Mouse (Mus musculus) hindlimb bud, embryonic 11.5 days (tissue): ENCODE measurements around the gene Zpr1.
"Not testable (repeated sequence)": the region's sequence is repeated elsewhere in the genome, so short reads cannot be mapped to it uniquely, and the experiment has no call there.

ENCODE experiments used
- DNase-seq: peaks from one replicate; pipeline ENCODE4 v3.0.0-alpha.2; 2012; ENCODE audit warnings: low read depth, low spot score; ENCODE audit errors: extremely low spot score

The Zpr1 gene

GRCm38 (mm10) chr9:46259111-46259510 is 13.8 kb upstream of the Zpr1 start:
- no peak for DNase-seq

DNA sequence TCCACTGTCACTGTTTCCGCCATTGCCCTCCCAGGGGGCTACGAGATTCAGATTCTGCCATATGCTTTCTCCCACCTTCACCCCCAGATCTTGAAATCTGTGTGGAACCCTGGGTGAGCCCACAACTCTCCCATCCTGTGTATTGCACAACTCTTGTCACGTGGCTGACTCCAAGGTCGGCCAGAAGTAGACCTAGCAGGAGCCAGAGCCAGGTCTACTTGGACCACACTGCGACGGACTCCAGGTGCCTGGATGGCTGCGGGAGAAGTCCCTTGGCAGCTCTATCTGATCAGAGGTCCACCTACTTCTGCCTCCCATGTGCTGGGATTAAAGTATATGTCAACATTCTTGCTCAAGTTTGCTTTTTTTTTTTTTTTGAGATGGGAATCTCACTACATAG is 11.7 kb upstream of the Zpr1 start:
- DNase-seq: no peak

GRCm38 (mm10) chr9:46268343-46268873 is 4.5 kb upstream of the Zpr1 start, which contains the start of gene Apoa5:
Gene Apoa5, plus strand, starts transcription at chr9:46268633.
- no peak for DNase-seq

DNA sequence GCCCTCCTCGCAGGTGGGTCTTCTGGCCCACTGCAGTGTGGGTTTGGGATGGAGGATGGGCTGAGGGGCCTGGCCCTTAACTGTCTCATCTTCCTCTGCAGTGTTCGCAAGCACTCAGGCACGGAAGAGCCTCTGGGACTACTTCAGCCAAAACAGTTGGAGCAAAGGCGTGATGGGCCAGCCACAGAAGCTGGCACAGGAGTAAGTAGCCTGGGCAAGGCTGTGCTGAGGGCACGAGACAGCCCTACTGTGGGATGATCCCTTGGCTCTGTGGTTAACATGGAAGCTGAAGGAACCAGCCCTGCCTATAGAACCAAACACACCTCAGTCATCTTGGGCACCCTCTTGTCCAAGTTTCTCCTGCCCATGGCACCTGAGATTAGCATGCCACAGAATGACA is 3.7 kb upstream of the Zpr1 start:
- no peak for DNase-seq

- no peak for DNase-seq
These were observed 2.1 kb upstream of the Zpr1 start for GRCm38 (mm10) chr9:46270782-46271181.

- no peak for DNase-seq
These were observed 794 bp upstream of the Zpr1 start for GRCm38 (mm10) chr9:46272070-46272469.

DNA sequence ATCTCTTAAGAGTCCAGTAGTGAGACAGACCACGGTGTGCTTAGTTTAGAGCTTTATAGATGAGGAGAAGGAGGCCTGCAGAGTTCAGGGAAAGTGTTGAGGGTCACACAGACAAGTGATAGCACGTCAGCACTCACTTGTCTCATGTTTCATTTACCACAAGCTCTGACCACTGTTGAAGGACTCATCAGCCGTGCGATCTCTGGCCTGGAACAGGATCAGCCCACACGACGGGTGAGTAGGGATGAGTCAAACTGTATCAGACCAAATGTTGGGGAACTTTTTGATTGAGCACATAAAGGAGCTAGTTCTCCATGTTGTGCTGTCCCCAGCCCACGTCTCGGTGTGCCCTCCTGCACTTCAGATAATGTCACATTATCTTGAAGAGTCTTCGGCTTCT is 1.6 kb downstream of the Zpr1 start:
- DNase-seq: no peak

GRCm38 (mm10) chr9:46282631-46283436 is 10.0 kb downstream of the Zpr1 start, which contains the start of gene Bud13:
Gene Bud13, plus strand, starts transcription at chr9:46283008.
- peak; percentile 84 for DNase-seq

GRCm38 (mm10) chr9:46298381-46298780 is 25.5 kb downstream of the Zpr1 start:
- DNase-seq: no peak

DNA sequence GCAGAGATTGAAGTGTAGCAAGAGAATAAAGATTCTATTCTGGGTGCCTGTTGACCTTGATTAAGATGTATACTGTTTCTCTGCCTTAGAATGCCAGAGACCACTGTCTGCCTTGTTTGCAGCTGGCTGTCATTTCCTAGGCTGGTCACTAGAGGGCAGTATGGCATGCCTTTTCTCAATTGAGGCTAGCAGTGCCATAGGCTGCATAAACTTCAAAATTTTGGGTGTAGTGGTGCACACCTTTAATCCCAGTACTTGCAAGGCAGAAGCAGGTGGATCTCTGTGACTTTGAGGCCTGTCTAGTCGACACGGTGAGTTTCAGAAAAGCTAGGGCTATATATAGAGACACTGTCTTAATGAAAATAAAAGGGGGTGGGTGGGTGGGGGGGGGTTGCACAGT is 29.3 kb downstream of the Zpr1 start:
- no peak for DNase-seq

DNA sequence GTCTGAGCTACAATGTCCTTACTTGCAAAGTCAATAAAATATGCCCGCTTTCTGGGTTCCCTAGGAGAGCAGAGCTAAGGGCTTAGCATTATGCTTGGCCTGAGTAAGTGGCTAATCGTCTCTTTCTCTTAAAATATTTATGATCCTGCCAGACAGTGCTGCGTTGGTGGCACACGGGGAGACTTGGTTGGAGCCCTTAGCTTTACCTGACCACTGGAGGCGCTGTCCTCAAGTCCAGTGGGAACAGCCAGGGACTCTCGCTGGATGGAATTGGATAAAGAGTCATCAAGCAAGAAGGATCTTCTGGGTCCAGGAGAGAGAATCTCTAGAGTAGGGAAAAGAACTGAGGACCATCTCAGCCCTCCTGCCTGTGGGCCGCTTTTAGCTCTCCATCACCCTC is 36.3 kb downstream of the Zpr1 start:
- DNase-seq: no peak

- peak; percentile 77 for DNase-seq
These were observed 41.6 kb downstream of the Zpr1 start for GRCm38 (mm10) chr9:46314507-46314906.

- no peak for DNase-seq
These were observed 42.1 kb downstream of the Zpr1 start for GRCm38 (mm10) chr9:46314921-46315320.

DNA sequence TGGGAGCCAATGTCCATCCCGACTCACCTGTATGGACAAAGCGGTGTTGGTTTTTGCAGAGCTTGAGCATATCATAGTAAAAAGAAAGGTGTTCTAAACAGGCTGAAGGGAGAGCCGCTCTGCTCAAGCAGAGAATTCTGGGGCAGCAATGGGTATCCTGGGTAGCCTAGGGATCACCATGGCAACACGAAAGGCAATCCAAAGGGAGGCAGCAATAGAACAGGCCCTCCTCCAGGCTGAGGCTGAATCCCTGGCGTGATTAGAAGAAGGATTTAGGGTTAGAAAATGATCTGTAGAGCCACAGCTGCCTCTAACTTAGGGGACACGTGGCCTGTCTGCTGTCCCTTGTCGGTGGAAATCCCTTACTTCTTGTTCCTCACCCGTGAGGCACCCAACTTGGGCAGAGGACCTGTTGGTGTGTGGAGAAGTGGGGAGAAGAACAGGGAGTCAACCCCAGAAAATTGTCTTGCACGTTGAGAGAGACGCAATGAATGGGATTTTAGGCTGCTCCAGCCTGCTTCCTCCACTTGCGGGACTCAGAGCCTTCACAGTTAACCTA is 43.0 kb downstream of the Zpr1 start:
- DNase-seq: no peak

- no peak for DNase-seq
These were observed 43.5 kb downstream of the Zpr1 start for GRCm38 (mm10) chr9:46316388-46316787.

GRCm38 (mm10) chr9:46316909-46317308 is 44.0 kb downstream of the Zpr1 start:
- no peak for DNase-seq

GRCm38 (mm10) chr9:46317957-46318356 is 45.1 kb downstream of the Zpr1 start:
- DNase-seq: no peak

GRCm38 (mm10) chr9:46319886-46320285 is 47.0 kb downstream of the Zpr1 start, which contains the start of gene 4931429L15Rik:
Gene 4931429L15Rik, minus strand, starts transcription at chr9:46319986.
- not testable (repeated sequence) for DNase-seq

DNA sequence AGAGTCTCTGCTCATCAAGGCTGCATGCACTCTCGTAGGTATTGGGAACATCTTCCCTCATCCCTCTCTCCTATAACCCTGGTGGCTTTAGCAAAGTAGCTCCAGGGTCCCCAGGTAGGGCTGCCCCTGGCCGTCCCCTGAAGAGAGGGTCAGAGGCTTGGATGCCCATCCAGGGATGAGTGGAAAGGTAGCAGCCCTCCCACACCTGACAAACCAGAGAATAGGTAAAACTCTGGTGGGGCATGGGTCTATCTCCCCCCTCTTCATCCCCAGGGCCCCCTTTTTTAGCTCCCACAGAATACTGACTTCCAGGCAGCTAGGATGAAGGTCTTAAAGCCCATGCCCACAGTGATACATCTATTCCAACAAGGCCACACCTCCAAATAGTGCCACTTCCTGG is 47.6 kb downstream of the Zpr1 start:
- no peak for DNase-seq

DNA sequence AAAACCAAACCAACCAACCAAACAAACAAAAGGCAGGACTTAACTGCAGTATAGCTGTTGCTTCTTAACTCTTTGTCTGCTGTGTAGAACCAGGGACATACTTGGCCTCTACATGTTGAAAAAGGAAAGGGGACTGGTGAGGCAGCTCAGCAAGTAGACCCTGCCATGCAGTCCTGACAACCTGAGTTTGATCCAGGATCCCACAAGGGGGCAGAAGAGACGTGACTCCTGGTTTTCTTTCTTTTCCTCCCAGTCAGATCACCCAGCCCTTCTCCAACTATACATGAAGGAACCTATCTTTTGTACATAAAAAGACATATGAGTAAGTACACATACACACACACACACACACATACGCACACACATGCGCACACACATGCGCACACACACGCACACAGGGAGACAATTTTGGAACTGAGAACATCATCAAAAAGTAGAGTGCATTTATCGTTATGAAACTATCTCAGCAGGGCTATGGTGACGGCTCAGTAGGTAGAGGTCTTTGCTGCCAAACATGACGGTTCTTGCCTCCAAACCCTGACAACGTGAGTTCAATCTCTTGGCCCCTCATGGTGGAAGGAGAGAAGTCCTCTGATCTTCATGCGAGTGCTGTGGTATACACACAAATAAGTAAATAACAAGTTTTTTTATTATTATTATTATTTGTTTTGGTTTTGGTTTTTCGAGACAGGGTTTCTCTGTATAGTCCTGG is 54.0 kb downstream of the Zpr1 start:
- DNase-seq: no peak

DNA sequence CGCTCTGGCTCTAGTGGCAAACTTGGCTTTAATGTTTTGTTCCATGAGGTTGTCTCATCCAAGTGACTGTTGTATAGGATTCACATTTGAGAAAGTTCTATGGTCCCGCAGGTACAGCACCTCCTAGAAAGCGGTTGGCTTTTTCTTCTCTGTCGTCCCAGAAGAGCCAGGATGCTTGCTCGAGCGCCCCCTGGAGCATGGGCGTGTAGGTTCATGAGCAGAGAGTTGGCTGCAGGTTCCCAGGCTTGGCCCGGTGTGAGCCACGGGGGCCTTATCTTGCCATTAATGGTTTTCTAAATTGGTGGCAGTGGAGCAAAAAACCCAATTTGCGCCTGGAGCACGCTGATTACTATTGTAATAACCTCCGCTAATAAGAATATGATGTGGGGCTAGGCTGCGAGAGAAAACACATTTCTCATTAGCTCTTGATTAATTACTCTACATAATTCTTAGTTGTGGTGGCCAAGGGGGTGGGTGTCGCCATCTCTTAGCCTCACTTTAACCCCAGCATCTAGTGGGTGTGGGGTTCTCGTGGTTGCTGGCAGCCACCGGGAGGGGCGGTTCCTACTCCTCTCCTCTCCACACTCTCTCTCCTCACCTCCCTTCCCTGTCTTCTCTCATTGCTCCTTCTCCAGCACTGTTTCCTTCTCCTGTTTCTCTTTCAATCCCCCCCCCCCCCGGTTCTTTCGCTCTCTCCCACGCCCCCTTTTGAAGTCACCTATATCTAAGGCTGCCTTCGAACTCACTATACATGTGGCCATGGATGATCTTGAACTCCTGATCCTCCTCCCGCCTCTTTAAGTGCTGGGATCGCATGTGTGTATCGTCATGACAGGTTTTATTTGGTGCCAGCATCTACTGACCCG is 55.1 kb downstream of the Zpr1 start:
- no peak for DNase-seq
